Mouse (Mus musculus) urinary bladder, postnatal 25 days (tissue): ENCODE measurements around the gene Zfand2a.

Experiments used
- DNase-seq: peaks from one replicate; pipeline ENCODE4 v3.0.0; 2022; ENCODE audit warnings: low spot score

Zfand2a gene

GRCm38 (mm10) chr5:139429818-139430341 is 54.5 kb downstream of the Zfand2a start:
- no peak for DNase-seq

DNA sequence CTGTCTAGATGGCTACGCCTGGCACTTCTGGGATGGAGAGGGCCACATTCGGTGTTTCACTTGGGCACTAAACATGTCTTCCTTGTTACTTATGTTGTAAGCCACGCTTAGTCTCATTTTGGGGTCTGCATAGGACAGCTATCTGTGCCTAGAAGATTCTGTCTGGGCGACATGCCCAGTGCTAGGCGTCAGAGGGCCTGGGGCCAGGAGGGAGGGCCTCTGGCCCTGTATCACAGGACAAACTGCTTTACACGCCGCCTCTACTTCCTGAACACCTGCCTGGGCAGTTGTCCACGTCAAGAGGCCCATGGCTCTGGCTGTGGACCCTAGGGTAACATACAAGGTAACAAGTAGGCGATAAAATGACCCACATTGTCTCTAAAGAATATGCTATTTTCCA is 56.4 kb downstream of the Zfand2a start:
- DNase-seq: no peak

DNA sequence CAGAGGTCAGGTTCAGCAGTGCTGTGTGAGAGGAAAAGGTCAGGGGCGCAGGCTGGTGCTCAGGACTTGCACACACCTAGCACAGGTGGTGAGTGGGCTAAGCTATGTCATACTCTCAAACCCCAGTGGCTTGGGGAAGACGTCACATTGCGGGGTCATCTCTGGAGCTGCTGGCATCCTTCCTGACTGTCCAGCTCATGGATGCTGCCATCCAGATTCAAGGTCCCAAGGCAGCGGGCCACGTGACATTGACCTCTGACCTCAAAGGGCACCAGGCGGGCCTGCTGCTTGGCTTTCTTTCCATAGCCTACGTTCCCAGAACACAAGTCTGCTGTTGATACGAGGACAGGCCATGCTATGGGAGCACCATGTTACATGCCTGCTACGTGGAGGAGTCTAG is 57.3 kb downstream of the Zfand2a start:
- no peak for DNase-seq

DNA sequence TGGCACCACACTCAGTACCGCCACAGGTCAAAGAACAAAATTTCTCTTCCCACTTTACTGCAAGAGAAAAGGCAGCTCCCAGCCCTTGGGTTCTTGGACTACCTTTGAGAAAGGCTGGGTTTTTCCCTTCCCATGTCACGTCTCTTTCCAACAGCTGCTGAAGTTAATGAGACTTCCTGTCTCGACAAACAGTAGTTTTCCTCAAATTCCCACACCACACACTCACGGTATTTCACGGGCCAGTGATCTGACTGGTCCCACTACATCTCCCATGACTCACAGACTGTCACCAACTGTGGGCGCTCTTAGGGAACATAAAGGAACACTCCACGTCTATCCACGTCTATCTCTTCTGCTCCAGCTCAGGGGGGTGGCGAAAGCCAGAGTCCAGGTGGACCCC is 59.2 kb downstream of the Zfand2a start:
- no peak for DNase-seq

DNA sequence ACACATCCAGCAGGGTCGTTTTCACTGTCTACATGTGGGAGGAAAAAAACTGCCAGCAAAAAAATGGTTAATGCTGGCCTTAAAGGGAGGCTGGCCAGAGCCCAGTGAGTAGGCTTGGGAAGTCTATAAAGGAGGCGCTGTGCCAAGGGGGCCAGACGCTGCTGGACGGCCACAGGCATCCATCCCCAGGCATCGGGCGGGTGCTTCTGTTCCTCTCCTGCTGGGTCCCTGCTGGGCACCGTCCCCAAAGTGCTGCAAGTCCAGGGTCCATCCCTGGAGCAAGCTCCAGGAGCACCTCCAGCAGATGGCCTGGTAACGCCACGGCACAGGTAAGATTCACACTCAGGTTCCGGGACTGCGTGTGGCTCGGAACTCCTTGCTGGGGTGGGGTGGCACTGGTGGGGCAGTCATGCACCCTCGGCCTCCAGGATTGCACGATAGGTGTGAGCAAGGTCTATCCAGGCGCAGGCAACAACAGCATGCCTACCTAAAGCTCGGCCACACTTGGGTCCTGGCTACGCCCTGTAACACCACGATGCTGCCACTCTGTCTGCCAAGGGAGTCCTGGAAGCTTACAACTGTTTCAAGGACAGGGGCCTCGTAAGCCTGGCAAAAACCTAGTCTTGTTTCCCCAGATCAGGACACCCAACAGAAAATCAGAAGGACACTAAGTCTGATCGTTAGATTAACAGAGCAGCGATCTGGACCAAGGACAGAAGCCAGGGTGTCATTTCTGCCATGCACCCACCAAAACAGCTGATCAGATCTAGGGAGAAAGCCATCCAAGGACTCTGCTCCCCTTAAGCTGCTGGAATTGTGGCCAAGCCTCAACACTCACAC is 61.1 kb downstream of the Zfand2a start, which contains the start of gene Gper1:
Gper1 (plus strand) TSS at position 126 of the 840 bp plus-strand sequence.
- DNase-seq: no peak
